Mouse (Mus musculus) ES-E14 (cell line): Measurements from ENCODE around the gene Ms4a6b. TPM values are rescaled to one million over a fixed set of nuclear protein-coding genes. Genes with fewer than 3 reads are reported as not detected.

Experiments used
- DNase-seq: peaks from one replicate; pipeline ENCODE4 v3.0.0-alpha.2; 2013; ENCODE audit warnings: low read depth, low spot score
- H3K27ac ChIP-seq: 2 replicates; pipeline ENCODE4 v1.5.1; 2012; ENCODE audit warnings: low read depth, mild to moderate bottlenecking, low read length, moderate library complexity, mixed read lengths; ENCODE audit not compliant: poor library complexity, insufficient read depth, severe bottlenecking
- H3K36me3 ChIP-seq: 2 replicates; pipeline ENCODE4 v1.6.1; 2012; ENCODE audit warnings: mild to moderate bottlenecking, low read length, moderate library complexity, mixed read lengths; ENCODE audit not compliant: control insufficient read depth, poor library complexity, insufficient read depth, severe bottlenecking
- H3K4me1 ChIP-seq, 2 experiments: fragments of 150-350 bp in 1 of 2; sonication (generic) in 1 of 2; 2 replicates each; pipeline ENCODE4 v1.6.1; 2012; ENCODE audit warnings: low read length in 2 of 2, mild to moderate bottlenecking in 1 of 2, mixed read lengths in 1 of 2; ENCODE audit not compliant: control insufficient read depth in 2 of 2, insufficient read depth in 2 of 2, poor library complexity in 1 of 2
- H3K4me3 ChIP-seq, 2 experiments: fragments of 150-350 bp in 1 of 2; sonication (generic) in 1 of 2; 2 replicates each; pipeline ENCODE4 v1.5.1; 2012; ENCODE audit warnings: low read length in 2 of 2, low read depth in 1 of 2, mild to moderate bottlenecking in 1 of 2, mixed read lengths in 1 of 2; ENCODE audit not compliant: insufficient read depth in 1 of 2, poor library complexity in 1 of 2, severe bottlenecking in 1 of 2
- H3K9ac ChIP-seq: 2 replicates; pipeline ENCODE4 v1.6.1; 2012; ENCODE audit warnings: low read depth, mild to moderate bottlenecking, low read length, mixed read lengths; ENCODE audit not compliant: poor library complexity, insufficient read depth, severe bottlenecking
- H3K9me3 ChIP-seq: fragments of 150-350 bp; sonication (generic); 2 replicates; pipeline ENCODE4 v1.6.1; 2012; ENCODE audit warnings: low read depth, mild to moderate bottlenecking, low read length; ENCODE audit not compliant: control insufficient read depth, insufficient read depth
- CHD2 ChIP-seq: IDR thresholded peaks from 2 replicates; pipeline ENCODE4 v1.6.1; 2014; ENCODE audit warnings: mild to moderate bottlenecking, low read depth, low read length, inconsistent platforms
- HCFC1 ChIP-seq: IDR thresholded peaks from 2 replicates; pipeline ENCODE4 v1.6.1; 2012; ENCODE audit warnings: low read length, inconsistent platforms, borderline replicate concordance; ENCODE audit not compliant: insufficient read depth
- MAFK ChIP-seq: IDR thresholded peaks from 2 replicates; pipeline ENCODE4 v1.6.1; 2014; ENCODE audit warnings: mild to moderate bottlenecking, low read depth, low read length, inconsistent platforms; ENCODE audit not compliant: insufficient read depth
- ZC3H11A ChIP-seq: IDR thresholded peaks from 2 replicates; pipeline ENCODE4 v1.6.1; 2012; ENCODE audit warnings: low read depth, mild to moderate bottlenecking, inconsistent platforms, low read length, borderline replicate concordance
- ZNF384 ChIP-seq: IDR thresholded peaks from 2 replicates; pipeline ENCODE4 v1.6.1; 2012; ENCODE audit warnings: low read depth, low read length, inconsistent platforms
- in situ Hi-C, 2 experiments: fragments of 600-800 bp; cut with MboI; formaldehyde crosslinking; loops; one replicate each; pipeline ENCODE4 v1.15.1; 2025; ENCODE audit warnings: low sequenced_read_pairs in 2 of 2, inconsistent platforms in 1 of 2; ENCODE audit not compliant: unreplicated experiment in 2 of 2
- total RNA-seq: library from RNA; depleted of rRNA; stranded (reverse); fragments of 300-350 nt; gene quantifications from 2 replicates; pipeline ENCODE4 v1.2.3, GENCODE M21; 2012

The Ms4a6b gene
- total RNA-seq, 1 experiment = not detected

GRCm38 (mm10) chr19:11483941-11484340 lies 32.4 kb upstream of the Ms4a6b start:
- Histone ChIP-seq H3K4me1 (no peaks in the 10 kb centered on the region), H3K36me3 (no peaks in the 10 kb centered on the region), H3K9ac (no peak overlapping the region), H3K27ac (no peak overlapping the region), H3K4me3 (no peak overlapping the region), H3K9me3 (no peaks in the 10 kb centered on the region)
- in situ Hi-C loops = no loop called here
- TF ChIP-seq CHD2 = no peak
- no peak for TF ChIP-seq MAFK
- TF ChIP-seq ZNF384 = no peak
- TF ChIP-seq ZC3H11A = no peak
- TF ChIP-seq HCFC1 = no peak
- no peak for DNase-seq

- TF ChIP-seq HCFC1 (no peak), MAFK (no peak), ZNF384 (no peak), CHD2 (no peak)
- Histone ChIP-seq H3K4me3 (no peak overlapping the region), H3K4me1 (no peaks in the 10 kb centered on the region), H3K27ac (no peak overlapping the region), H3K9ac (no peak overlapping the region), H3K9me3 (no peaks in the 10 kb centered on the region), H3K36me3 (no peaks in the 10 kb centered on the region)
- in situ Hi-C loops = no loop called here
- no peak for DNase-seq
Measured at GRCm38 (mm10) chr19:11484388-11484787, 31.9 kb upstream of the Ms4a6b start.

GRCm38 (mm10) chr19:11485266-11485665 lies 31.0 kb upstream of the Ms4a6b start:
- no peak overlapping the region for H3K9ac ChIP-seq
- no peak for DNase-seq
- no peak overlapping the region for H3K4me3 ChIP-seq
- no peaks in the 10 kb centered on the region for H3K9me3 ChIP-seq
- no peaks in the 10 kb centered on the region for H3K36me3 ChIP-seq
- TF ChIP-seq CHD2 (no peak), MAFK (no peak)
- no peaks in the 10 kb centered on the region for H3K4me1 ChIP-seq
- in situ Hi-C loops = no loop called here
- no peak overlapping the region for H3K27ac ChIP-seq

- no peaks in the 10 kb centered on the region for H3K9me3 ChIP-seq
- no peak for DNase-seq
- H3K9ac ChIP-seq = no peak within 1 kb of the TSS
- no peak for TF ChIP-seq ZNF384
- TF ChIP-seq ZC3H11A = no peak
- TF ChIP-seq MAFK = no peak
- no peak for TF ChIP-seq HCFC1
- no peak for TF ChIP-seq CHD2
- no peaks in the 10 kb centered on the region for H3K36me3 ChIP-seq
- in situ Hi-C loops = no loop called here
- H3K4me1 ChIP-seq = no peaks in the 10 kb centered on the region
- no peak within 1 kb of the TSS for H3K27ac ChIP-seq
- no peak within 1 kb of the TSS for H3K4me3 ChIP-seq
Measured at GRCm38 (mm10) chr19:11485746-11486145, 30.6 kb upstream of the Ms4a6b start, which contains the start of gene Gm8369. Gene Gm8369 (plus strand): TSS chr19:11485938.

GRCm38 (mm10) chr19:11486599-11486998 lies 29.7 kb upstream of the Ms4a6b start:
- no peaks in the 10 kb centered on the region for H3K36me3 ChIP-seq
- H3K9me3 ChIP-seq = no peaks in the 10 kb centered on the region
- in situ Hi-C loops = no loop called here
- H3K9ac ChIP-seq = no peak overlapping the region
- no peak for DNase-seq
- H3K27ac ChIP-seq = no peak overlapping the region
- H3K4me1 ChIP-seq = no peaks in the 10 kb centered on the region
- TF ChIP-seq HCFC1 (no peak), CHD2 (no peak), ZC3H11A (no peak), MAFK (no peak), ZNF384 (no peak)
- no peak overlapping the region for H3K4me3 ChIP-seq
